Mouse (Mus musculus): ENCODE data around the gene Tcf25. TPM values are rescaled to one million over a fixed set of nuclear protein-coding genes. Genes with fewer than 3 reads are reported as not detected.

The Tcf25 gene
- total RNA-seq, 2 experiments from 2014 or later, result 334 to 346 TPM

GRCm38 (mm10) chr8:123453291-123453690, 79.7 kb downstream of the Tcf25 start:
- intact Hi-C loops (cut with DNase I), result no loop called here
- no peak for DNase-seq

Other genes with a start within 250 kb of the Tcf25 start
- gene Sult5a1, start 215.4 kb upstream of the Tcf25 start, total RNA-seq (2021), result not detected
- not detected for gene Dpep1, start 187.5 kb upstream of the Tcf25 start, total RNA-seq (2021)
- gene Chmp1a, start 161.0 kb upstream of the Tcf25 start, total RNA-seq (2021), result 100 to 1,000 TPM; 103 to 129 TPM
- 1 to 10 TPM; 7.3 to 8.9 TPM for gene Spata33, start 160.9 kb upstream of the Tcf25 start, total RNA-seq (2021)
- 10 to 100 TPM; 84.6 to 91.6 TPM for gene Cdk10, start 148.9 kb upstream of the Tcf25 start, total RNA-seq (2021)
- gene Spata2l, start 137.5 kb upstream of the Tcf25 start, total RNA-seq (2021), result 10 to 100 TPM; 22.6 to 28.6 TPM
- 10 to 100 TPM; 32.0 to 34.1 TPM for gene Zfp276, start 119.6 kb upstream of the Tcf25 start, total RNA-seq (2021)
- 10 to 100 TPM; 69.1 to 74.6 TPM for gene Vps9d1, start 119.4 kb upstream of the Tcf25 start, total RNA-seq (2021)
- 10 to 100 TPM in 1 of 2 experiments, 1 to 10 TPM in 1; 9.1 to 10.7 TPM for gene Fanca, start 55.2 kb upstream of the Tcf25 start, total RNA-seq (2021)
- 10 to 100 TPM; 25.4 to 27.0 TPM for gene Spire2, start 41.0 kb upstream of the Tcf25 start, total RNA-seq (2021)
- gene Mc1r, start 33.4 kb downstream of the Tcf25 start, total RNA-seq (2021), result not detected
- gene Tubb3, start 37.7 kb downstream of the Tcf25 start, total RNA-seq (2021), result 1,000 to 10,000 TPM; 2,432 to 2,471 TPM
- gene Def8, start 49.8 kb downstream of the Tcf25 start, total RNA-seq (2021), result 10 to 100 TPM; 68.3 to 70.1 TPM
- 10 to 100 TPM; 48.3 to 56.9 TPM for gene Afg3l1, start 104.2 kb downstream of the Tcf25 start, total RNA-seq (2021)
- 10 to 100 TPM; 38.3 to 43.4 TPM for gene Dbndd1, start 141.7 kb downstream of the Tcf25 start, total RNA-seq (2021)
- gene Gas8, start 145.1 kb downstream of the Tcf25 start, total RNA-seq (2021), result 10 to 100 TPM; 42.3 to 46.7 TPM

All from left cerebral cortex, postnatal 4 days (tissue).